Comparison of ENCODE assay signal across 12 mouse cellular contexts in the genomic region with DNA sequence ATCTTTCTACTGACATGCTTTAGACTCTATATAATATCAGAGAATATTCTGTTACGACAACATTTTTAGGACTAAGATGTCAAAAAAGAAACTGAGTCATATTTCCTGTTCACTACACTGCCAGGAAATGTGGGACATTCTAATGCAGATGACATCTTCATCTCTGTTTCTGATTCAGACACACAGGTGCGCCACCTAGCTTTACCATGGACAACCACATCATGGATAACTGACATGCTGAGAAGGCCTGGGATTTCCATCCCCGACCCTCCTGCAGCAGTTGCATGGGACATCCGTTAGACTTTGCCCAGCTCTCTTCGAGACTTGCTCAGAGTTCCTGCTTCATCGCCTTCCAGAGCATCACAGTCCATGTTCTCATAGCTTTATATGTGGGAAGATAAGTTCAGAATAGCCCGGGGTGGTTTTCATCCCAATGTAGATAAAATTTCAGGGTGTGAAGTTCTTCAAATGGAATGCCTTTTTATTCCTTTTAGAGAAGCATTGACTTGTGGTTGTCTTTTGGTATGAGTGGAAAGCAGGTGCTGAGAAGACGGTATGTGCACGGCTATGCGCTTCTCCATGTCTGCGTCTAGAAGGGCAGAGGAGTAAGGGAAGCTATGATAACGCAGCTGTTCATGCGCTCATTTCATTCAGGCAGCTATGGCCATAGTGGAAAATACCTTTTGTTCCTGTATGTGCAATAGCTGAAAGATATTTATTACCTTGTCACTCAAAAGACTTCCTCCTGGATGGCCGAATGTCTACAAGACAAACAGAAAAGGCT.
A peak's percentile ranks its signal among the peaks of the same experiment; 100 is the strongest.
DNase-seq lines count a peak whose midpoint lies in the region; ATAC-seq and TF ChIP-seq lines count a peak whose summit lies in the region.
"Had no signal": no experiment of that assay in that cellular context is flagged by ENCODE, and none has a peak within 500 bp of the region (broad histone marks: within the 10 kb centered on the region; RNA-seq: fewer than 3 reads in every experiment).

No protein-coding gene starts in this region.

- H3K4me2 ChIP-seq in embryonic facial prominence, embryonic 13.5 days, result no peak overlapping the region
- no peak overlapping the region for H3K4me2 ChIP-seq in liver, embryonic 12.5 days
- H3K4me2 ChIP-seq: embryonic facial prominence, embryonic 15.5 days; heart, embryonic 13.5 days had no signal

- H3K27ac ChIP-seq in embryonic facial prominence, embryonic 13.5 days, result 0 out of 2 replicates have a peak overlapping the region, but pooled peaks have one; percentile 0
- no peak overlapping the region for H3K27ac ChIP-seq in embryonic facial prominence, embryonic 10.5 days (replicated peaks)
- H3K27ac ChIP-seq in liver, adult 2 months (replicated peaks; ENCODE audit: insufficient read depth, low read depth, low read length), result no peak overlapping the region
- no peak overlapping the region for H3K27ac ChIP-seq in liver, embryonic 12.5 days
- H3K27ac ChIP-seq: embryonic facial prominence, embryonic 15.5 days; heart, embryonic 13.5 days; macrophage had no signal

- H3K9ac ChIP-seq in embryonic facial prominence, embryonic 13.5 days, result no peak overlapping the region
- no peak overlapping the region for H3K9ac ChIP-seq in liver, adult 2 months (ENCODE audit: low read depth, low read length)
- no peak overlapping the region for H3K9ac ChIP-seq in liver, embryonic 12.5 days
- H3K9ac ChIP-seq: embryonic facial prominence, embryonic 15.5 days; heart, embryonic 13.5 days had no signal

- H3K36me3 ChIP-seq in embryonic facial prominence, embryonic 13.5 days, result no peaks in the 10 kb centered on the region
- H3K36me3 ChIP-seq in embryonic facial prominence, embryonic 10.5 days (replicated peaks), result no peaks in the 10 kb centered on the region
- no peaks in the 10 kb centered on the region for H3K36me3 ChIP-seq in liver, adult 2 months (ENCODE audit: control insufficient read depth, insufficient read depth, low read length)
- H3K36me3 ChIP-seq in liver, embryonic 12.5 days, result no peaks in the 10 kb centered on the region
- H3K36me3 ChIP-seq: embryonic facial prominence, embryonic 15.5 days; heart, embryonic 13.5 days had no signal

- H3K27me3 ChIP-seq in embryonic facial prominence, embryonic 13.5 days, result no peaks in the 10 kb centered on the region
- H3K27me3 ChIP-seq in embryonic facial prominence, embryonic 10.5 days (replicated peaks; ENCODE audit: low read depth, poor library complexity, severe bottlenecking), result 0 out of 2 replicates have a peak, but pooled peaks cover 6% of the 10 kb centered on the region
- no peaks in the 10 kb centered on the region for H3K27me3 ChIP-seq in liver, adult 2 months (ENCODE audit: control insufficient read depth, insufficient read depth, low read length)
- H3K27me3 ChIP-seq in liver, embryonic 12.5 days (replicated peaks), result no peaks in the 10 kb centered on the region
- H3K27me3 ChIP-seq: embryonic facial prominence, embryonic 15.5 days; heart, embryonic 13.5 days had no signal

- peak; percentile 44 for TF ChIP-seq CTCF in liver, adult 2 months (IDR thresholded peaks at IDR 0.05; ENCODE audit: low read depth, low read length)

- no peak for ATAC-seq in embryonic facial prominence, embryonic 13.5 days (ENCODE audit: insufficient number of reproducible peaks, insufficient read depth, low FRiP score, low TSS enrichment, low read depth)
- ATAC-seq in liver, embryonic 12.5 days, result no peak

- 70% methylated on average over 14 of the region's 14 CpGs for WGBS in embryonic facial prominence, embryonic 13.5 days
- 77% methylated on average over 14 of the region's 14 CpGs for WGBS in embryonic facial prominence, embryonic 10.5 days
- 78% methylated on average over 14 of the region's 14 CpGs for WGBS in liver, adult 2 months
- WGBS in liver, embryonic 12.5 days (ENCODE audit: insufficient replicate concordance), result 65% methylated on average over 14 of the region's 14 CpGs

- DNase-seq in embryonic facial prominence, embryonic 10.5 days (ENCODE audit: low spot score), result no peak
- DNase-seq in liver, adult 2 months (ENCODE audit: extremely low read depth, low read depth, low spot score), result peak; percentile 21
- peak; percentile 40 for DNase-seq in NIH3T3 (ENCODE audit: low read depth)
- peak; percentile 33 for DNase-seq in kidney, postnatal 10 days
- DNase-seq in layer of hippocampus, postnatal 36 days, result no peak
- DNase-seq: adrenal gland, adult 2 months; right cerebral cortex, postnatal 14 days had no signal

- no peak overlapping the region for H3K4me3 ChIP-seq in embryonic facial prominence, embryonic 13.5 days
- no peak overlapping the region for H3K4me3 ChIP-seq in embryonic facial prominence, embryonic 10.5 days
- H3K4me3 ChIP-seq in liver, adult 2 months (ENCODE audit: insufficient read depth, low read depth, low read length), result no peak overlapping the region
- H3K4me3 ChIP-seq in liver, embryonic 12.5 days, result no peak overlapping the region
- H3K4me3 ChIP-seq: embryonic facial prominence, embryonic 15.5 days; heart, embryonic 13.5 days had no signal

- no peaks in the 10 kb centered on the region for H3K9me3 ChIP-seq in embryonic facial prominence, embryonic 13.5 days
- H3K9me3 ChIP-seq in embryonic facial prominence, embryonic 10.5 days, result no peaks in the 10 kb centered on the region
- no peaks in the 10 kb centered on the region for H3K9me3 ChIP-seq in liver, embryonic 12.5 days (replicated peaks)
- H3K9me3 ChIP-seq: embryonic facial prominence, embryonic 15.5 days; heart, embryonic 13.5 days had no signal

- peaks cover 26% of the 10 kb centered on the region for H3K4me1 ChIP-seq in embryonic facial prominence, embryonic 13.5 days
- peaks cover 14% of the 10 kb centered on the region; the same call in 1 of the 2 replicates for H3K4me1 ChIP-seq in embryonic facial prominence, embryonic 10.5 days
- H3K4me1 ChIP-seq in liver, adult 2 months (ENCODE audit: control insufficient read depth, insufficient read depth, low read length), result no peaks in the 10 kb centered on the region
- H3K4me1 ChIP-seq in liver, embryonic 12.5 days, result no peaks in the 10 kb centered on the region

- TF ChIP-seq POLR2A in liver, adult 2 months (IDR thresholded peaks at IDR 0.05; ENCODE audit: extremely low read depth, insufficient read depth, low read length), result no peak

- no peaks in the 10 kb centered on the region for H3K79me2 ChIP-seq in liver, adult 2 months (ENCODE audit: control insufficient read depth, insufficient read depth, low read length)

Comparison
In these comparisons a context has a peak if more than half of its experiments do, and no peak if none do; other contexts are left out.
1. DNase-seq: peak in liver, adult 2 months (single experiment), NIH3T3 (single experiment) and kidney, postnatal 10 days (single experiment); none in embryonic facial prominence, embryonic 10.5 days (single experiment) and layer of hippocampus, postnatal 36 days (0 of 2).